Mouse (Mus musculus): ENCODE results near the gene Arel1. TPM values are rescaled to one million over a fixed set of nuclear protein-coding genes. Genes with fewer than 3 reads are reported as not detected.

The Arel1 gene
- polyA plus RNA-seq, 1 experiment, result 30.7 TPM

- H3K27me3 ChIP-seq (ENCODE audit: control insufficient read depth, insufficient read depth, low read length, poor library complexity, severe bottlenecking), result no peaks in the 10 kb centered on the region
- H3K36me3 ChIP-seq (ENCODE audit: control insufficient read depth, insufficient read depth, low read length, poor library complexity, severe bottlenecking), result no peaks in the 10 kb centered on the region
- no peak overlapping the region for H3K9ac ChIP-seq (ENCODE audit: low read depth, poor library complexity, severe bottlenecking)
- H3K4me3 ChIP-seq (ENCODE audit: low read depth, low read length), result no peak overlapping the region
- H3K4me1 ChIP-seq (ENCODE audit: control insufficient read depth, insufficient read depth, low read length), result no peaks in the 10 kb centered on the region
- H3K27ac ChIP-seq (ENCODE audit: insufficient read depth, low read length), result no peak overlapping the region
- no peaks in the 10 kb centered on the region for H3K9me3 ChIP-seq (replicated peaks; ENCODE audit: control insufficient read depth, insufficient read depth, low read length, poor library complexity, severe bottlenecking)
- TF ChIP-seq CTCF (IDR thresholded peaks at IDR 0.05; ENCODE audit: low read depth, low read length) (no peak), EP300 (IDR thresholded peaks at IDR 0.05; ENCODE audit: insufficient read depth, low read depth, low read length) (no peak), POLR2A (IDR thresholded peaks at IDR 0.05; ENCODE audit: insufficient read depth, low read length) (no peak)
Observed at GRCm38 (mm10) chr12:84907627-84908480, 62.8 kb downstream of the Arel1 start.

DNA sequence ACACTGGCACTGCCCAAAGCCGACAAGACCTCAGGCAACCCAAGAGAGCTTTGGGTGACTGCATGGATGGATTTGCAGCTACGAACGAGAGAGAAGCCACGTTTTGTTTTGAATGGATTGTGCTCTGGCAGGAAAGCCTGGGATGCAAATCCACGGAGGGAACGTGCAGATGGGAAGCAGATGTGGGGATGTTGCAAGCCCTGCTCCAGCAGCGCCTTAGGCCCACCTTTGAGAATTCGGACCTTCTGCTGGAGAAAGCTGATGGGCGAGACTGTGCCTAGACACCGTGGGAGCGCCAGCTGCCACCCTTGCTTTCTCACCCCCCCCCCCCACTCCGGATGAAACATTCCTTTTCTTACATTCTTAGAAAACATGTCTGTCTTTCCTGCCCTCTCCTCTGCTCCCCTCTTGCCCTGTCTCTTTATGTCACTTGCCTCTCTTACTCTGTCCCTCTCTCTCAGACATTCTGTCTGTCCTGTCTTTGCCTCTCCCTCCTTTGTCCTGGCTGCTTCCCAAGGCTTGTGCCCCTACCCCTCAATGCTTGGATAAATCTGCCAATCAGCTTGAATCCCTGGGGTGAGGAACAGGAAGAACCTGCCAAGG, 63.6 kb downstream of the Arel1 start:
- H3K9me3 ChIP-seq (replicated peaks; ENCODE audit: control insufficient read depth, insufficient read depth, low read length, poor library complexity, severe bottlenecking), result no peaks in the 10 kb centered on the region
- H3K27me3 ChIP-seq (ENCODE audit: control insufficient read depth, insufficient read depth, low read length, poor library complexity, severe bottlenecking), result no peaks in the 10 kb centered on the region
- TF ChIP-seq CTCF (IDR thresholded peaks at IDR 0.05; ENCODE audit: low read depth, low read length) (no peak), POLR2A (IDR thresholded peaks at IDR 0.05; ENCODE audit: insufficient read depth, low read length) (no peak), EP300 (IDR thresholded peaks at IDR 0.05; ENCODE audit: insufficient read depth, low read depth, low read length) (no peak)
- no peaks in the 10 kb centered on the region for H3K4me1 ChIP-seq (ENCODE audit: control insufficient read depth, insufficient read depth, low read length)
- H3K27ac ChIP-seq (ENCODE audit: insufficient read depth, low read length), result no peak overlapping the region
- no peak overlapping the region for H3K4me3 ChIP-seq (ENCODE audit: low read depth, low read length)
- no peak overlapping the region for H3K9ac ChIP-seq (ENCODE audit: low read depth, poor library complexity, severe bottlenecking)
- H3K36me3 ChIP-seq (ENCODE audit: control insufficient read depth, insufficient read depth, low read length, poor library complexity, severe bottlenecking), result no peaks in the 10 kb centered on the region

- H3K27me3 ChIP-seq (ENCODE audit: control insufficient read depth, insufficient read depth, low read length, poor library complexity, severe bottlenecking), result no peaks in the 10 kb centered on the region
- no peaks in the 10 kb centered on the region for H3K4me1 ChIP-seq (ENCODE audit: control insufficient read depth, insufficient read depth, low read length)
- no peak overlapping the region for H3K4me3 ChIP-seq (ENCODE audit: low read depth, low read length)
- no peak for TF ChIP-seq EP300 (IDR thresholded peaks at IDR 0.05; ENCODE audit: insufficient read depth, low read depth, low read length)
- TF ChIP-seq CTCF (IDR thresholded peaks at IDR 0.05; ENCODE audit: low read depth, low read length), result no peak
- TF ChIP-seq POLR2A (IDR thresholded peaks at IDR 0.05; ENCODE audit: insufficient read depth, low read length), result no peak
- no peaks in the 10 kb centered on the region for H3K9me3 ChIP-seq (replicated peaks; ENCODE audit: control insufficient read depth, insufficient read depth, low read length, poor library complexity, severe bottlenecking)
- no peak overlapping the region for H3K9ac ChIP-seq (ENCODE audit: low read depth, poor library complexity, severe bottlenecking)
- H3K36me3 ChIP-seq (ENCODE audit: control insufficient read depth, insufficient read depth, low read length, poor library complexity, severe bottlenecking), result no peaks in the 10 kb centered on the region
- no peak overlapping the region for H3K27ac ChIP-seq (ENCODE audit: insufficient read depth, low read length)
Observed at GRCm38 (mm10) chr12:84904399-84904798, 66.3 kb downstream of the Arel1 start.

- H3K4me3 ChIP-seq (ENCODE audit: low read depth, low read length), result no peak overlapping the region
- no peaks in the 10 kb centered on the region for H3K27me3 ChIP-seq (ENCODE audit: control insufficient read depth, insufficient read depth, low read length, poor library complexity, severe bottlenecking)
- H3K9ac ChIP-seq (ENCODE audit: low read depth, poor library complexity, severe bottlenecking), result no peak overlapping the region
- TF ChIP-seq EP300 (IDR thresholded peaks at IDR 0.05; ENCODE audit: insufficient read depth, low read depth, low read length) (no peak), POLR2A (IDR thresholded peaks at IDR 0.05; ENCODE audit: insufficient read depth, low read length) (no peak), CTCF (IDR thresholded peaks at IDR 0.05; ENCODE audit: low read depth, low read length) (no peak)
- no peaks in the 10 kb centered on the region for H3K36me3 ChIP-seq (ENCODE audit: control insufficient read depth, insufficient read depth, low read length, poor library complexity, severe bottlenecking)
- H3K4me1 ChIP-seq (ENCODE audit: control insufficient read depth, insufficient read depth, low read length), result no peaks in the 10 kb centered on the region
- no peaks in the 10 kb centered on the region for H3K9me3 ChIP-seq (replicated peaks; ENCODE audit: control insufficient read depth, insufficient read depth, low read length, poor library complexity, severe bottlenecking)
- H3K27ac ChIP-seq (ENCODE audit: insufficient read depth, low read length), result no peak overlapping the region
Observed at GRCm38 (mm10) chr12:84900317-84900716, 70.4 kb downstream of the Arel1 start.

DNA sequence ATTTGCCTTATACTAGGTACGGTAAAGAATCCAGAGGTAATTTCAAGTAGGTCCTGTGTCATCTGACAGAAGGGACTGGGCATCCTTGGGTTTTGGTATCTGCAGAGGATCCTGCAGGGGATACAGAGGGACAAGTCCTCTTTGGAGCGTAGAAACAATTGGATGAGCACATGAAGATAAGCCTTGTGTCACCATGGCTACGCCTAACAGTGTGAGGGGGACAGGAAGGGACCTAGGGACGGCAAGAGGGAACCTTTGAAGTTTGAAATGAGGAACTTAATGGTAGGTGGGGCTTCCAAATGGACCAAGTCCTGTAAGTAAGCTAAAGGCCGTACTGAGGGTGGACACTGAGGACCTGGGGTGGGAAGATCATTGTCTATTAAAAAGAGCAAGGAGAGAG, 73.4 kb downstream of the Arel1 start:
- Histone ChIP-seq H3K9me3 (replicated peaks; ENCODE audit: control insufficient read depth, insufficient read depth, low read length, poor library complexity, severe bottlenecking) (no peaks in the 10 kb centered on the region), H3K36me3 (ENCODE audit: control insufficient read depth, insufficient read depth, low read length, poor library complexity, severe bottlenecking) (no peaks in the 10 kb centered on the region), H3K9ac (ENCODE audit: low read depth, poor library complexity, severe bottlenecking) (no peak overlapping the region), H3K4me3 (ENCODE audit: low read depth, low read length) (no peak overlapping the region), H3K27ac (ENCODE audit: insufficient read depth, low read length) (no peak overlapping the region), H3K27me3 (ENCODE audit: control insufficient read depth, insufficient read depth, low read length, poor library complexity, severe bottlenecking) (no peaks in the 10 kb centered on the region), H3K4me1 (ENCODE audit: control insufficient read depth, insufficient read depth, low read length) (no peaks in the 10 kb centered on the region)
- TF ChIP-seq CTCF (IDR thresholded peaks at IDR 0.05; ENCODE audit: low read depth, low read length) (no peak), POLR2A (IDR thresholded peaks at IDR 0.05; ENCODE audit: insufficient read depth, low read length) (no peak), EP300 (IDR thresholded peaks at IDR 0.05; ENCODE audit: insufficient read depth, low read depth, low read length) (no peak)

DNA sequence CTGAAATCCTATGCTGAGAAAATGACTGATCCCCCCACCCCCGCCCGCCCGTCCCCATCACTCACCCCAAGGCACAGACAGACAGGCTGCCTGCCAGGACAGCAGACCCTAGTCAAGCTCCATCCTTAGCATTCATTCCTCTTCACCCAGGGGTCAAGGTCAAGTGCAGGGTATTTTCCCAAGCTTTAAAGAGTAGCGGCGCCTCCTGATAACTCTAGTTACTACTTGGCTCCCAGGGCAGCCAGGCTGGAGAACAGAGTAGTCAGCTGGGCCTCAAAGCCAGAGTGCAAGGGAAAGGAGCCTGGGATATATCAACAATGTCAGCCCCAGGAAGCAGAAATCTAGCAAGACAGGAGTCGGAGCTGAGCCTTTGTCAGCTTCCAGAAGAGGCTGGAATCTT, 74.5 kb downstream of the Arel1 start:
- Histone ChIP-seq H3K4me3 (ENCODE audit: low read depth, low read length) (no peak overlapping the region), H3K4me1 (ENCODE audit: control insufficient read depth, insufficient read depth, low read length) (no peaks in the 10 kb centered on the region)

More for the DNA sequence above, 74.5 kb downstream of the Arel1 start:
- H3K27ac ChIP-seq (ENCODE audit: insufficient read depth, low read length), result no peak overlapping the region
- no peaks in the 10 kb centered on the region for H3K9me3 ChIP-seq (replicated peaks; ENCODE audit: control insufficient read depth, insufficient read depth, low read length, poor library complexity, severe bottlenecking)
- no peaks in the 10 kb centered on the region for H3K36me3 ChIP-seq (ENCODE audit: control insufficient read depth, insufficient read depth, low read length, poor library complexity, severe bottlenecking)
- TF ChIP-seq POLR2A (IDR thresholded peaks at IDR 0.05; ENCODE audit: insufficient read depth, low read length), result no peak
- TF ChIP-seq CTCF (IDR thresholded peaks at IDR 0.05; ENCODE audit: low read depth, low read length), result no peak
- no peak for TF ChIP-seq EP300 (IDR thresholded peaks at IDR 0.05; ENCODE audit: insufficient read depth, low read depth, low read length)
- no peak overlapping the region for H3K9ac ChIP-seq (ENCODE audit: low read depth, poor library complexity, severe bottlenecking)
- no peaks in the 10 kb centered on the region for H3K27me3 ChIP-seq (ENCODE audit: control insufficient read depth, insufficient read depth, low read length, poor library complexity, severe bottlenecking)

All from ES-Bruce4 (cell line).